Mouse (Mus musculus) midbrain, embryonic 10.5 days (tissue): ENCODE measurements around the gene Dnmbp. TPM values are rescaled to one million over a fixed set of nuclear protein-coding genes. Genes with fewer than 3 reads are reported as not detected.

ENCODE experiments used
- polyA plus RNA-seq: library from polyadenylated mRNA; unstranded; fragments of >200 nt; fragmentation: Nextera tagmentation; extraction: Ambion mirVana; gene quantifications from 2 replicates; pipeline ENCODE4 v1.2.1, GENCODE M21; 2016

The Dnmbp gene
- polyA plus RNA-seq, 1 experiment from 2014 or later = 17.0 TPM

Other genes starting within 250 kb of the Dnmbp start
- 14.0 and 14.7 TPM in 2 replicates for gene Cutc, start 187.2 kb downstream of the Dnmbp start, polyA plus RNA-seq
- gene Cox15, start 187.2 kb downstream of the Dnmbp start, polyA plus RNA-seq = 13.7 and 16.5 TPM in 2 replicates
- 0.01 TPM in 2 replicates for gene Abcc2, start 158.0 kb downstream of the Dnmbp start, polyA plus RNA-seq
- 0.22 and 0.42 TPM in 2 replicates for gene Cpn1, start 46.4 kb upstream of the Dnmbp start, polyA plus RNA-seq
- not detected in 2 replicates for gene Cyp2c23, start 89.0 kb upstream of the Dnmbp start, polyA plus RNA-seq
- gene Erlin1, start 129.6 kb upstream of the Dnmbp start, polyA plus RNA-seq = 22.2 and 23.6 TPM in 2 replicates
- 47.8 and 51.2 TPM in 2 replicates for gene Chuk, start 167.3 kb upstream of the Dnmbp start, polyA plus RNA-seq
- 38.9 and 42.1 TPM in 2 replicates for gene Cwf19l1, start 195.7 kb upstream of the Dnmbp start, polyA plus RNA-seq
- 107 and 108 TPM in 2 replicates for gene Bloc1s2, start 206.3 kb upstream of the Dnmbp start, polyA plus RNA-seq